Comparison of ENCODE assay signal across 8 mouse cellular contexts in the genomic region with DNA sequence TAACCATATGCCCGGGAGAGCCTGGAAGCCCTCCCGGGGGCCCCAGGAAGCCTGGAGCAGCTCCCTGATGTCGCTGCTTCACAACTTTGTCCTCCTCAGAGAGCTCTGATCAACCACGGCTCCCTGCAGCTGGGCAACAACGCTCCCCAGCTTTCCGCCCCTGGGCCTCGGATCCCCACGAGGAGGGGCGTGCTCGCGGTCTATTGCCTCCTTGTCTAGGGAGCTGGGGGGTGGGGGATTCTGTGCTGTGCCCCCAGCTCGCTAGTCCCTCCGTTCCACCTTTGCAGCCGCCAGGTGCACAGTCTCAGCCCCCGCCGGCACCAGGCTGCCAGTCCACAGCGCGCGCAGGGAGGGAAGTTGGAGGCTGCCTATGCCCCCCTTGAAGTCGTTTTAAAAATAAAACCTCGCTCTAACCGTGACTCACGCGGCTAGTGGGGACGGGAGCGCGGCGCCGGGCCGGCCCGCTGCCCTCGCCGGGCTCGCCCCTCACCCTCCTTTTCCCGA. TPM values are rescaled to one million over a fixed set of nuclear protein-coding genes. Genes with fewer than 3 reads are reported as not detected.
DNase-seq lines count a peak whose midpoint lies in the region; ATAC-seq and TF ChIP-seq lines count a peak whose summit lies in the region.

No protein-coding gene starts in this region.

- no peaks in the 10 kb centered on the region for H3K9me3 ChIP-seq in heart, embryonic 15.5 days (replicated peaks)
- H3K9me3 ChIP-seq in forebrain, embryonic 12.5 days, result no peaks in the 10 kb centered on the region
- H3K9me3 ChIP-seq in limb, embryonic 14.5 days (ENCODE audit: control insufficient read depth, low read length), result no peaks in the 10 kb centered on the region

- H3K27ac ChIP-seq in heart, embryonic 15.5 days, result no peak overlapping the region
- peak overlapping the region; percentile 36; the same call in 1 of the 2 replicates for H3K27ac ChIP-seq in forebrain, embryonic 12.5 days
- H3K27ac ChIP-seq in limb, embryonic 14.5 days (replicated peaks; ENCODE audit: low read depth, low read length), result no peak overlapping the region

- peaks cover 61% of the 10 kb centered on the region for H3K27me3 ChIP-seq in heart, embryonic 15.5 days
- peaks cover 80% of the 10 kb centered on the region for H3K27me3 ChIP-seq in forebrain, embryonic 12.5 days
- peaks cover 20% of the 10 kb centered on the region for H3K27me3 ChIP-seq in limb, embryonic 14.5 days (ENCODE audit: control insufficient read depth, insufficient read depth, low read length)
- no peaks in the 10 kb centered on the region; the same call in 1 of the 2 replicates for H3K27me3 ChIP-seq in splenic B cell, adult 2 months (ENCODE audit: control insufficient read depth, insufficient read depth, low read length, poor library complexity, severe bottlenecking)

- H3K9ac ChIP-seq in heart, embryonic 15.5 days, result peak overlapping the region; percentile 60
- peak overlapping the region; percentile 88 for H3K9ac ChIP-seq in forebrain, embryonic 12.5 days
- peak overlapping the region; percentile 78 for H3K9ac ChIP-seq in limb, embryonic 14.5 days (ENCODE audit: low read depth, low read length, severe bottlenecking)

- no peak for TF ChIP-seq POLR2A in limb, embryonic 14.5 days (IDR thresholded peaks at IDR 0.05; ENCODE audit: borderline replicate concordance, extremely low read depth, insufficient read depth, insufficient read length)

- intact Hi-C loops in heart, postnatal 36 days (cut with DNase I), result no loop called here

- DNase-seq in heart, postnatal 36 days, result no peak
- DNase-seq in adrenal gland, postnatal 36 days, result peak; percentile 40 to 49
- DNase-seq in limb, embryonic 14.5 days (ENCODE audit: low spot score), result no peak
- peak; percentile 35 for DNase-seq in splenic B cell, adult 2 months (ENCODE audit: low read depth, low spot score)
- no peak for DNase-seq in spleen, adult 12 weeks (ENCODE audit: low spot score)

- 0 out of 2 replicates have a peak, but pooled peaks have one; percentile 28 for ATAC-seq in heart, embryonic 15.5 days (replicated peaks; ENCODE audit: insufficient number of reproducible peaks, insufficient read depth, low FRiP score, low read depth)
- peak; percentile 4; the same call in 1 of the 2 replicates for ATAC-seq in forebrain, embryonic 12.5 days (ENCODE audit: low FRiP score)
- ATAC-seq in limb, embryonic 14.5 days (ENCODE audit: low FRiP score, low read depth), result peak; percentile 27; the same call in 1 of the 2 replicates
- no peak for ATAC-seq in activated CD4-positive, CD25-positive, alpha-beta regulatory T cell, adult 4 months

- peak overlapping the region; percentile 73 for H3K4me3 ChIP-seq in heart, embryonic 15.5 days
- peak overlapping the region; percentile 68 for H3K4me3 ChIP-seq in forebrain, embryonic 12.5 days (replicated peaks)
- peak overlapping the region; percentile 73 for H3K4me3 ChIP-seq in limb, embryonic 14.5 days (replicated peaks; ENCODE audit: low read length)

- H3K4me2 ChIP-seq in heart, embryonic 15.5 days, result peak overlapping the region; percentile 100
- peak overlapping the region; percentile 98 for H3K4me2 ChIP-seq in forebrain, embryonic 12.5 days
- H3K4me2 ChIP-seq in limb, embryonic 14.5 days (replicated peaks; ENCODE audit: low read depth, low read length, severe bottlenecking), result peak overlapping the region; percentile 99

- H3K4me1 ChIP-seq in heart, embryonic 15.5 days (replicated peaks), result peaks cover 37% of the 10 kb centered on the region
- H3K4me1 ChIP-seq in forebrain, embryonic 12.5 days, result peaks cover 50% of the 10 kb centered on the region
- H3K4me1 ChIP-seq in limb, embryonic 14.5 days (ENCODE audit: control insufficient read depth, insufficient read depth, low read length), result peaks cover 28% of the 10 kb centered on the region

- H3K36me3 ChIP-seq in heart, embryonic 15.5 days, result no peaks in the 10 kb centered on the region
- no peaks in the 10 kb centered on the region for H3K36me3 ChIP-seq in forebrain, embryonic 12.5 days (replicated peaks)
- H3K36me3 ChIP-seq in limb, embryonic 14.5 days (ENCODE audit: control insufficient read depth, insufficient read depth, low read length), result no peaks in the 10 kb centered on the region
- no peaks in the 10 kb centered on the region for H3K36me3 ChIP-seq in splenic B cell, adult 2 months (ENCODE audit: control insufficient read depth, insufficient read depth, low read length, poor library complexity, severe bottlenecking)

- WGBS in heart, embryonic 15.5 days, result under 1% methylated on average over 35 of the region's 35 CpGs
- under 1% methylated on average over 35 of the region's 35 CpGs for WGBS in forebrain, embryonic 12.5 days
- WGBS in limb, embryonic 14.5 days, result under 1% methylated on average over 29 of the region's 35 CpGs

RNA-seq across cellular contexts. Expression of a gene that starts 41.2 kb away (rescaled TPM):
- polyA plus RNA-seq in heart, embryonic 15.5 days (2015; fragmentation: Nextera tagmentation; extraction: Ambion mirVana), result 122 and 135 TPM in 2 replicates
- 10 to 100 TPM; 72.2 to 72.6 TPM for total RNA-seq in heart, postnatal 36 days (2021)
- 100 to 1,000 TPM; 118 to 130 TPM for total RNA-seq in adrenal gland, postnatal 36 days (2021)
- polyA plus RNA-seq in forebrain, embryonic 12.5 days (2016; fragmentation: Nextera tagmentation; extraction: Ambion mirVana), result 220 and 238 TPM in 2 replicates
- 157 and 181 TPM in 2 replicates for polyA plus RNA-seq in limb, embryonic 14.5 days (2012; rRNA removed)
- polyA plus RNA-seq in limb, embryonic 14.5 days (2014; fragmentation: Nextera tagmentation; extraction: Ambion mirVana), result 203 and 212 TPM in 2 replicates
- polyA plus RNA-seq in activated CD4-positive, CD25-positive, alpha-beta regulatory T cell, adult 4 months (2017; shearing (Covaris generic)), result 100 to 1,000 TPM; 157 to 170 TPM

RNA-seq across cellular contexts. Expression of a gene that starts 52.5 kb away (rescaled TPM):
- 1,507 and 2,028 TPM in 2 replicates for polyA plus RNA-seq in heart, embryonic 15.5 days (2015; fragmentation: Nextera tagmentation; extraction: Ambion mirVana)
- total RNA-seq in heart, postnatal 36 days (2021), result 100 to 1,000 TPM; 395 to 437 TPM
- 1,000 to 10,000 TPM; 1,022 to 1,091 TPM for total RNA-seq in adrenal gland, postnatal 36 days (2021)
- polyA plus RNA-seq in forebrain, embryonic 12.5 days (2016; fragmentation: Nextera tagmentation; extraction: Ambion mirVana), result 781 and 789 TPM in 2 replicates
- 478 and 552 TPM in 2 replicates for polyA plus RNA-seq in limb, embryonic 14.5 days (2012; rRNA removed)
- 850 and 909 TPM in 2 replicates for polyA plus RNA-seq in limb, embryonic 14.5 days (2014; fragmentation: Nextera tagmentation; extraction: Ambion mirVana)
- polyA plus RNA-seq in activated CD4-positive, CD25-positive, alpha-beta regulatory T cell, adult 4 months (2017; shearing (Covaris generic)), result 100 to 1,000 TPM; 387 to 411 TPM

RNA-seq across cellular contexts. Expression of a gene that starts 59.3 kb away (rescaled TPM):
- polyA plus RNA-seq in heart, embryonic 15.5 days (2015; fragmentation: Nextera tagmentation; extraction: Ambion mirVana), result 1.3 and 2.5 TPM in 2 replicates
- total RNA-seq in heart, postnatal 36 days (2021), result under 1 TPM; 0.84 to 1.00 TPM
- total RNA-seq in adrenal gland, postnatal 36 days (2021), result 1 to 10 TPM; 1.3 to 4.0 TPM
- 7.3 and 8.0 TPM in 2 replicates for polyA plus RNA-seq in forebrain, embryonic 12.5 days (2016; fragmentation: Nextera tagmentation; extraction: Ambion mirVana)
- 2.2 and 3.2 TPM in 2 replicates for polyA plus RNA-seq in limb, embryonic 14.5 days (2012; rRNA removed)
- polyA plus RNA-seq in limb, embryonic 14.5 days (2014; fragmentation: Nextera tagmentation; extraction: Ambion mirVana), result 8.5 and 9.6 TPM in 2 replicates
- polyA plus RNA-seq in activated CD4-positive, CD25-positive, alpha-beta regulatory T cell, adult 4 months (2017; shearing (Covaris generic)), result not detected

Comparison
In these comparisons a context has a peak if more than half of its experiments do, and no peak if none do; other contexts are left out.
1. DNase-seq: peak in adrenal gland, postnatal 36 days (2 of 2) and splenic B cell, adult 2 months (single experiment); none in heart, postnatal 36 days (0 of 2), limb, embryonic 14.5 days (single experiment) and spleen, adult 12 weeks (single experiment).
2. Peak in every context shown above with its lines, with median percentiles within 50 percentile points of each other: H3K4me2 ChIP-seq, H3K4me3 ChIP-seq and H3K9ac ChIP-seq.